Mouse (Mus musculus) CH12.LX (cell line): ENCODE data around the gene Ppp6r3. TPM values are rescaled to one million over a fixed set of nuclear protein-coding genes. Genes with fewer than 3 reads are reported as not detected.

Source experiments
- DNase-seq: peaks from one replicate; pipeline ENCODE4 v3.0.0-alpha.2; 2013; ENCODE audit errors: extremely low read depth
- H3K27ac ChIP-seq: 2 replicates; pipeline ENCODE4 v1.5.1; 2012; ENCODE audit warnings: low read depth, mild to moderate bottlenecking, control low read depth, moderate library complexity; ENCODE audit not compliant: insufficient read depth
- H3K27me3 ChIP-seq: replicated peaks from 2 replicates; pipeline ENCODE3; 2012; ENCODE audit warnings: inconsistent platforms
- H3K36me3 ChIP-seq, 2 experiments: replicated peaks in 1 of 2; 2 replicates each; pipeline versions ENCODE3 to v1.6.1; 2012; ENCODE audit warnings: inconsistent platforms in 1 of 2, low read length in 1 of 2, mild to moderate bottlenecking in 1 of 2, mixed read lengths in 1 of 2, moderate library complexity in 1 of 2; ENCODE audit not compliant: control insufficient read depth in 1 of 2, insufficient read depth in 1 of 2
- H3K4me1 ChIP-seq, 2 experiments: 2 replicates each; pipeline ENCODE4 v1.6.1; 2012; ENCODE audit warnings: inconsistent platforms in 1 of 2, moderate library complexity in 1 of 2; ENCODE audit not compliant: insufficient read depth in 2 of 2, control insufficient read depth in 1 of 2
- H3K4me2 ChIP-seq: 2 replicates; pipeline ENCODE4 v1.6.1; 2012; ENCODE audit warnings: low read depth, mild to moderate bottlenecking, control low read depth; ENCODE audit not compliant: poor library complexity, insufficient read depth, severe bottlenecking
- H3K4me3 ChIP-seq, 3 experiments: fragments of 150-350 bp in 1 of 3; sonication (generic) in 1 of 3; replicated peaks in 1 of 3; 2 replicates each; pipeline versions ENCODE3 to v1.5.1; 2011 to 2012; ENCODE audit warnings: low read depth in 2 of 3, low read length in 2 of 3, mild to moderate bottlenecking in 2 of 3, moderate library complexity in 2 of 3, control low read depth in 1 of 3, improper control_type of control experiment in 1 of 3, inconsistent platforms in 1 of 3, mixed read lengths in 1 of 3; ENCODE audit not compliant: poor library complexity in 1 of 3
- H3K79me2 ChIP-seq: replicated peaks from 2 replicates; pipeline ENCODE4 v1.6.1; 2012; ENCODE audit warnings: mild to moderate bottlenecking, moderate library complexity; ENCODE audit not compliant: control insufficient read depth, poor library complexity, insufficient read depth, severe bottlenecking; ENCODE audit errors: extremely low read depth
- H3K9ac ChIP-seq: 2 replicates; pipeline ENCODE4 v1.6.1; 2012; ENCODE audit warnings: low read depth, mild to moderate bottlenecking, control low read depth, moderate library complexity; ENCODE audit not compliant: insufficient read depth
- H3K9me3 ChIP-seq: replicated peaks from 2 replicates; pipeline ENCODE3; 2012; ENCODE audit warnings: low read length, inconsistent platforms, mixed read lengths
- CHD1 ChIP-seq: IDR thresholded peaks from 2 replicates; pipeline ENCODE4 v1.6.1; 2012; ENCODE audit warnings: low read depth, low read length, improper control_type of control experiment, inconsistent platforms
- CHD2 ChIP-seq: IDR thresholded peaks from 2 replicates; pipeline ENCODE4 v1.6.1; 2011; ENCODE audit warnings: low read length, improper control_type of control experiment
- E2F4 ChIP-seq: IDR thresholded peaks from 2 replicates; pipeline ENCODE4 v1.6.1; 2011; ENCODE audit warnings: low read depth, low read length, improper control_type of control experiment; ENCODE audit not compliant: insufficient replicate concordance
- ELF1 ChIP-seq: IDR thresholded peaks from 2 replicates; pipeline ENCODE4 v1.6.1; 2014; ENCODE audit warnings: low read depth, mild to moderate bottlenecking, inconsistent platforms, low read length, improper control_type of control experiment
- EP300 ChIP-seq: IDR thresholded peaks from 2 replicates; pipeline ENCODE4 v1.6.1; 2011; ENCODE audit warnings: low read length, improper control_type of control experiment
- ETS1 ChIP-seq: conservative IDR thresholded peaks from 2 replicates; pipeline ENCODE4 v1.6.1; 2012; ENCODE audit warnings: low read depth, mild to moderate bottlenecking, inconsistent platforms, low read length, improper control_type of control experiment, moderate library complexity
- GABPA ChIP-seq: IDR thresholded peaks from 2 replicates; pipeline ENCODE4 v1.6.1; 2012; ENCODE audit warnings: low read depth, low read length, improper control_type of control experiment, inconsistent platforms; ENCODE audit not compliant: insufficient replicate concordance
- KAT2A ChIP-seq: IDR thresholded peaks from 2 replicates; pipeline ENCODE4 v1.6.1; 2012; ENCODE audit warnings: low read length, improper control_type of control experiment, inconsistent platforms; ENCODE audit not compliant: insufficient replicate concordance
- MAFK ChIP-seq: IDR thresholded peaks from 2 replicates; pipeline ENCODE4 v1.6.1; 2011; ENCODE audit warnings: low read length, improper control_type of control experiment; ENCODE audit not compliant: insufficient replicate concordance
- MAX ChIP-seq: IDR thresholded peaks from 2 replicates; pipeline ENCODE4 v1.6.1; 2011; ENCODE audit warnings: low read length, improper control_type of control experiment
- MAZ ChIP-seq: IDR thresholded peaks from 2 replicates; pipeline ENCODE4 v1.6.1; 2012; ENCODE audit warnings: low read depth, mild to moderate bottlenecking, inconsistent platforms, low read length, improper control_type of control experiment, moderate library complexity
- MEF2A ChIP-seq: IDR thresholded peaks from 2 replicates; pipeline ENCODE4 v1.6.1; 2014; ENCODE audit warnings: low read depth, mild to moderate bottlenecking, inconsistent platforms, low read length, improper control_type of control experiment, borderline replicate concordance
- NELFE ChIP-seq: IDR thresholded peaks from 2 replicates; pipeline ENCODE4 v1.6.1; 2011; ENCODE audit warnings: low read depth, low read length, improper control_type of control experiment
- NRF1 ChIP-seq: IDR thresholded peaks from 2 replicates; pipeline ENCODE4 v1.6.1; 2014; ENCODE audit warnings: low read depth, mild to moderate bottlenecking, inconsistent platforms, low read length, improper control_type of control experiment, moderate library complexity
- POLR2A ChIP-seq: IDR thresholded peaks from 2 replicates; pipeline ENCODE4 v1.6.1; 2011; ENCODE audit warnings: low read depth, mild to moderate bottlenecking, improper control_type of control experiment, low read length
- RAD21 ChIP-seq: IDR thresholded peaks from 2 replicates; pipeline ENCODE4 v1.6.1; 2011; ENCODE audit warnings: low read depth, mild to moderate bottlenecking, low read length, improper control_type of control experiment, moderate library complexity
- RCOR1 ChIP-seq: conservative IDR thresholded peaks from 2 replicates; pipeline ENCODE4 v1.6.1; 2012; ENCODE audit warnings: low read depth, mild to moderate bottlenecking, inconsistent platforms, low read length, improper control_type of control experiment
- SMC3 ChIP-seq: IDR thresholded peaks from 2 replicates; pipeline ENCODE4 v1.6.1; 2011; ENCODE audit warnings: low read depth, low read length, improper control_type of control experiment
- UBTF ChIP-seq: IDR thresholded peaks from 2 replicates; pipeline ENCODE4 v1.6.1; 2012; ENCODE audit warnings: low read depth, mild to moderate bottlenecking, inconsistent platforms, low read length, improper control_type of control experiment, moderate library complexity
- USF1 ChIP-seq: IDR thresholded peaks from 2 replicates; pipeline ENCODE4 v1.6.1; 2014; ENCODE audit warnings: low read depth, mild to moderate bottlenecking, inconsistent platforms, low read length, improper control_type of control experiment
- USF2 ChIP-seq: conservative IDR thresholded peaks from 2 replicates; pipeline ENCODE4 v1.6.1; 2011; ENCODE audit warnings: low read depth, low read length, improper control_type of control experiment
- ZC3H11A ChIP-seq: IDR thresholded peaks from 2 replicates; pipeline ENCODE4 v1.6.1; 2012; ENCODE audit warnings: low read depth, mild to moderate bottlenecking, inconsistent platforms, low read length, improper control_type of control experiment
- ZKSCAN1 ChIP-seq: IDR thresholded peaks from 2 replicates; pipeline ENCODE4 v1.6.1; 2012; ENCODE audit warnings: low read depth, inconsistent platforms, low read length, improper control_type of control experiment, borderline replicate concordance
- ZMIZ1 ChIP-seq: IDR thresholded peaks from 2 replicates; pipeline ENCODE4 v1.6.1; 2012; ENCODE audit warnings: low read depth, mild to moderate bottlenecking, inconsistent platforms, low read length, improper control_type of control experiment
- dilution Hi-C: fragments of 300-500 bp; cut with MboI; formaldehyde crosslinking; loops from 2 replicates; pipeline ENCODE4 v1.14.3; 2020; ENCODE audit warnings: low sequenced_read_pairs; ENCODE audit not compliant: extremely low pct_unique_long_range_greater_than_20kb, extremely low pct_ligation_motif_present
- in situ Hi-C: fragments of 300-500 bp; cut with MboI; formaldehyde crosslinking; loops from 3 replicates; pipeline ENCODE4 v1.14.3; 2019; ENCODE audit warnings: low sequenced_read_pairs, low pct_ligation_motif_present, low pct_unique_long_range_greater_than_20kb, mixed read lengths
- polyA plus RNA-seq: library from polyadenylated mRNA; unstranded; fragments of >175 nt; gene quantifications from 2 replicates; pipeline ENCODE4 v1.2.1, GENCODE M21; 2012; ENCODE audit warnings: low read depth; ENCODE audit not compliant: insufficient read length
- total RNA-seq, 2 experiments: library from RNA; depleted of rRNA; stranded (reverse); fragments of 300-350 nt in 1 of 2; fragments of >200 nt in 1 of 2; gene quantifications; 2 replicates each; pipeline ENCODE4 v1.2.3; 2012 to 2014

The Ppp6r3 gene
- total and polyA plus RNA-seq, 3 experiments, result 68.5 to 94.6 (median 72.3) TPM

- no peak overlapping the region for H3K4me3 ChIP-seq
- H3K9me3 ChIP-seq, result no peaks in the 10 kb centered on the region
- H3K9ac ChIP-seq, result no peak overlapping the region
- H3K36me3 ChIP-seq, result no peaks in the 10 kb centered on the region
- dilution Hi-C loops, result no loop called here
- in situ Hi-C loops, result no loop called here
- peaks cover 3 to 19% of the 10 kb centered on the region in 2 experiments; a peak in 3 of 4 replicates for H3K4me1 ChIP-seq
- no peak overlapping the region for H3K27ac ChIP-seq
- DNase-seq, result no peak
- H3K4me2 ChIP-seq, result no peak overlapping the region
- peaks cover 2% of the 10 kb centered on the region for H3K27me3 ChIP-seq
- no peaks in the 10 kb centered on the region for H3K79me2 ChIP-seq
- TF ChIP-seq MAX (no peak), CHD2 (no peak), USF1 (no peak), USF2 (no peak), RCOR1 (no peak), SMC3 (no peak), EP300 (no peak), NELFE (no peak), MAZ (no peak), POLR2A (no peak), NRF1 (no peak), ELF1 (no peak)
Measured at GRCm38 (mm10) chr19:3424214-3424613, 151.3 kb downstream of the Ppp6r3 start.

DNA sequence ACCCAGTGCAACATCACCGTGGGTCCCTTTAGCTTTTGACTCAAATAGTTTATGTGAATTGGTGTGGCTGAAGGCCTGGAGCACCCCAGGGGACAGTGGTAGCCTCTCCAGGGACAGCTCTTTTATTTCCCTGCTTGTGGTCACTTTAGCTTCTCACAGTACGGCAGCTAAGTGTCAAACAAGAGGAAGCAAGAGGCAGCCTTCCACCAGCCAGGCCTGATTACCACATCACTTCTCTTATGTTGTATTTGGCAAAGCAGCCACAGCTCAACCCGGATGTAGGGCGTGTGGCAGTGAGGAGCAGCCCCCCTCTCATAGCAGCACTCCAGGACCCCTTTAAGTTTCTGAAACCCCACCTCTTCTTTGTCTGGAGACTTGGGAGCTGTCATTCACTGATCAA, 152.6 kb downstream of the Ppp6r3 start:
- Histone ChIP-seq H3K36me3 (no peaks in the 10 kb centered on the region), H3K4me3 (no peak overlapping the region), H3K9ac (no peak overlapping the region), H3K9me3 (peaks cover 4% of the 10 kb centered on the region), H3K4me2 (no peak overlapping the region), H3K79me2 (no peaks in the 10 kb centered on the region), H3K4me1 (peaks cover 3 to 20% of the 10 kb centered on the region in 2 experiments; a peak in 3 of 4 replicates), H3K27me3 (peaks cover 2% of the 10 kb centered on the region), H3K27ac (no peak overlapping the region)
- no peak for TF ChIP-seq NRF1
- no peak for TF ChIP-seq MAFK
- TF ChIP-seq RAD21, result no peak
- no peak for TF ChIP-seq CHD1
- TF ChIP-seq RCOR1, result no peak
- TF ChIP-seq ZKSCAN1, result no peak
- no peak for TF ChIP-seq ZMIZ1
- no peak for TF ChIP-seq ZC3H11A
- no peak for TF ChIP-seq E2F4
- TF ChIP-seq CHD2, result no peak
- no peak for TF ChIP-seq MAZ
- no peak for TF ChIP-seq NELFE
- TF ChIP-seq ELF1, result no peak
- no peak for TF ChIP-seq KAT2A
- TF ChIP-seq UBTF, result no peak
- no peak for TF ChIP-seq USF1
- TF ChIP-seq MEF2A, result no peak
- TF ChIP-seq ETS1, result no peak
- no peak for TF ChIP-seq GABPA
- DNase-seq, result no peak
- dilution Hi-C loops (no loop called here), in situ Hi-C loops (no loop called here)
